Mouse (Mus musculus): ENCODE measurements around the gene Ermap.

The Ermap gene

DNA sequence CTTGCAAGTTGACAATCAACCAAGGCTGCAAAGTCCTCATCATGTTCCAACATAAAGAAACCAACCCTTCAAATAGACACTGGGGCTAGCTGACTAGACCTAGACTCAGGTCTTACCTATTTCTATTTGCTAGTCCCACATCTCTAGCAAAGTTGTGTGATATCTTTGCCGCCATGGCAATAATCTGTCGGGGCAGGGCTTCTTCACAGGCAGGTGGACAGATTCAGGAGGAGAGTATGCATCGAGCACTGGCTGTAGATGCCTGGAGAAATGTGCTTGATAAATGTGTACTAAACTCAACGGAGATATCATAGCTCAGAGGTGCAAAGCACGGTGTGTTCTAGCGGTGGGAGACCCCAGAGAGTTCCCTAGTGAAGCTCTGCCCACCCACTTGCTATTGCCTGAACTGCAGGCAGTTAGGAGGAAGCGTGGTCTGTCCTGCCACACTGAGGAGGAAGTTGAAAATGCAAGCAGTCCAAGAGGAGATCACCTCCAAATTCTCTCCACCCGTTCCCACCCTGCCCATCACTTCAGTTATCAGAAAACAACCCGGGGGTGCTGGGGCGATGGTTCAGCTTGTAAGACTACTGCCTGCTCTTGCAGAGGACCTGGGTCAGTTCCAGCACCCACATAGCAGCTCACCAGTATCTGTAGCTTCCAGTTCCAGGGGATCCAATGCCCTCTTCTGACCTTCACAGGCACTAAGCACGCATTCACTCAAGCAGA lies 1.6 kb downstream of the Ermap start:
- in situ Hi-C loops (cut with MboI, MseI), result no loop called here

DNA sequence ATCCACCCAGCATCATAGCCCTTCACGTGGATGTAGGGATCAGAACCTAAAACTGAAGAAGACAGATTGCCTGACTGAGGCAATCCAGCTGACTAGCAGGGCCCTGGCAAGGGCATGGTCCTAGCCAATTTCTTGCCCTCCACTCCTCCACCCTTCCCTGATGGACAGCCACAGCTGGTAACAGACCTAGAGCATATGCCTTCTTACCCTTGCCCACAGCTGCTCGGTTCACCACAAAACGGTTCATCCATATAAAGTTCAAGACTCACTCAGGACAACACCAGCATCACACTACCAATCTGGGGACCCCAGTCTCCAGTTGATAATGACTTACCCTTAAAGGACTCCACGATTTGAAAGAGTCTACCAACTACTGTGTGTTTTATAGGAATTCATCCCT lies 4.0 kb downstream of the Ermap start:
- in situ Hi-C loops (cut with MboI, MseI), result no loop called here

DNA sequence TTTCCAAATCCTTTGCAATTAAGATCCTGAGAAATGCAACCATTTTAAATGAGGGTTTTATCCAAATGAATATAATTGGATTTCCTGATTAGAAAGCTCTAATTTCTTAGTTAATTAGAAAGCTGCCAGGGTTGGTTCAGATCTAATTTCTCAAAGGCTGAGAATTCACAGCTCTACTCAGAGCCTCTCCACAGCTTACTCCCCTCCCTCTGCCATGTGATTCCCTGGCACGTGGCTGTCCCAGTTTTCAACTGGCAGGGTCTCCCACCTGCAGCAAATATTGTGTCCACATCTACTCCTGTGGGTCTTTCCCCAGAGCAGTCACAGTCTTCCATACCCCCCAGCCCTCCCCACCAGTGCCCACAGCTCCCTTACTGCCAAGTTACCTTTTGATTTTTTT lies 6.3 kb downstream of the Ermap start:
- in situ Hi-C loops (cut with MboI, MseI), result no loop called here

DNA sequence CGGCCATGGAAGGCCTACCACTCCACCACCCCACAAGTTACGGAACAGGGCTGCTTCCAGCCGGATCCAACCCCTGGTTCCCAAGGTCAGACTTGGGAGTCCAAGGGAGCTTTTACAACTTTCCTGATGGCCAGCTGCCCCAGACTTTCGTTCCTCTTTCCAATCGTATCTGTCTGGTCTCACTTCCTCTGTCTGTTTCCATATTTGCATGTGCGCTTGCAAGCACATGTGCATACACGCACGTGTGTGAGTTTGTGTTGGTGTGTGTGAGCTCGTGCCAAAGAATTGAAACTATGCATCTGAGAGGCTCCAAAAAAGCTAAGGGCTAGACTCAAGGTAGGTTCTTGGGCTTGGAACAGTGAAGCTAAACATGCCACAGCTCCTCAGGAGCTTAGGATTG lies 8.4 kb downstream of the Ermap start:
- in situ Hi-C loops (cut with MboI, MseI), result no loop called here

DNA sequence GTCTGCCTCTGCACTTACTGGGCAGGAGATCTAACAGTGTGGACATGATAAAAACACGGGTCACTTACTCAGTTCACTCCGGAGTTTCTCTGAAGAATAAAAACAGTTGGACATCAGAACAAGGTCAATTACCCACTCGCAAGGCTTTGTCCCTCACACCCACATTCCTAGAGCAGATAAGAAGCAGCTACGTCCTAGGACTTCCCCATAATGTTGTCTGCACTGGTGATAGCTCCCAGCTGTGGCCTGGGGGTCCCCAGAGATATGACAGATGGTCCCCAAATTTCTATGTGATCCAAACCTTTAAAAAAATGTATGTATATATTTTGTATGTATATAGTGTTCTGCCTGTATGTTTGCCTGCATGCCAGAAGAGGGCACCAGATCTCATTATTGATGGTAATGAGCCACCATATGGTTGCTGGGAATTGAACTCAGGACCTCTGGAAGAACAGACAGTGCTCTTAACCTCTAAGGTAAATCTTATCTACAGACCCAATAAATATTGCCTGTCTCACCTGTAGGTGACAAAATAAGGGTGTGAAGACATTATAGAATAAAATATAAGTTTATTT lies 9.6 kb downstream of the Ermap start:
- in situ Hi-C loops (cut with MboI, MseI), result no loop called here

DNA sequence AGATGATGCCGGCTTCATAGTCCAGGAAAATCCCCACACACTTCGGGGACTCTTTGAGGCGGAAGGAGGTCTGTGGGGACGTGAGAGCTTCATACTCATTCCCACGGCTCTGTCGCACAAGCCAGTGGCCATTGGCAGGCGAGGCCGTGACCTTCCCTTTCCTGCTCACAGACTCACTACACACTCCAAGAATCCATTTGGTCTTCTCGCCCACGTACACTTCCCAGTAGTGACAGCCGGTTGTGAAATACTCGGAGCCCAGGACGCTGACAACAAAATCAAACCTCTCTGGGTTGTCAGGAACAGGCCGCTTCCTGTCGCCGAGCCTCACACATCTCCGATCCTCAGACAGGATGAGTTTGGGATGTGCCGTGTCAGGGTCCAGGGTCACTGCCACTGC lies 11.5 kb downstream of the Ermap start:
- in situ Hi-C loops (cut with MboI, MseI), result loop anchor here (5.0 kb wide), 1 partner anchor 44 kb away; no protein-coding TSS in a partner anchor

DNA sequence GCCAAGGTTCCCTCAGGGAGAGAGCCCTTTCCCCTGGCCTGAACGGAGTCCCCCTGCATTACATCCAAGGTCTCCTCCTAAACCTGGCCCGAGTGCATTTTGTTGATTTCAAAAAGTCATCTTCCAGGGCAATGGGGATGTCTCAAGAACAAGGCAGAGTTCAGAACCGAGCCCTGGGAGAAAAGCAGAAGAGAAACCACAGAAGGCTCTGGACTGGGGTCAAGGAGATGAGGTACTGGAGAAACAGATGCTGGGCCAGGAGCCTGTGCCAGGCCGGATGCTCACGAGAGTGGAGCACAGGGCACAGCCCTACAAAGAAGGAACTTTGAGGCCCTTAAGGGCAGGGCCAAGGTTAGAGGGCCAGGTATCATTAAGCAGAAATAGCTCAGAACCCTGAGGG lies 12.1 kb downstream of the Ermap start:
- in situ Hi-C loops (cut with MboI, MseI), result loop anchor here (5.0 kb wide), 1 partner anchor 45 kb away; no protein-coding TSS in a partner anchor

DNA sequence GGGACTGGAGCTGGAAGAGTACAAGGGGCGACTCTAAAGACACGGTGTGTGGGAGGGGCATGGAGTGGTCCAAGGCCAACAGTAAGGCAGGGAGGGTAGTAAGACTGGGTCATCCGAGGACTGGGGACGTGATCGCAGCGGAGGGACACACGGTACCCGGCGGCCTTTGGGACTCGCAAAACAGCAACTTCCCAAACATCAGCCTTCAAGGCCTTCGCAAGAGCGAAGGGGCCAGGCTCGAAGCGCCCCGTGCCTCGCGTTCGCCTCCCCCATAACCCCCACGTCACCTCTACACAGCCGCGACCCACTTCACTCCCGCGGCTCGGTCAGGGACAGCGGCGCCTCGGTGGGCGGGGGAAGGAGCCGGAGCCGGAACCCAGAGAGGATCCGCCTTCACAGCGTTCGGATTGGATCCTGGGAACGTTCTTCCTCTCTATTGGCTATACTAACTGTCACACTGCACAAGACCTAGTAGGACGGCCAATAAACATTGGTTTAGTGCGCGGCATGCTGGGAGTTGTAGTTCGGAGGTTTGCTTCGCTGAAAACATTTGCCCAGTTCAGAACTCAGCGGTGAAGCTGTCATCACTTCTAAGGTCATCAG lies 15.9 kb downstream of the Ermap start, which contains the start of gene Zfp691:
Zfp691 (minus strand) TSS at position 345 of the 603 bp plus-strand sequence.
- in situ Hi-C loops (cut with MboI, MseI), result loop anchor here (5.0 kb wide), 1 partner anchor 167 kb away; no protein-coding TSS in a partner anchor

DNA sequence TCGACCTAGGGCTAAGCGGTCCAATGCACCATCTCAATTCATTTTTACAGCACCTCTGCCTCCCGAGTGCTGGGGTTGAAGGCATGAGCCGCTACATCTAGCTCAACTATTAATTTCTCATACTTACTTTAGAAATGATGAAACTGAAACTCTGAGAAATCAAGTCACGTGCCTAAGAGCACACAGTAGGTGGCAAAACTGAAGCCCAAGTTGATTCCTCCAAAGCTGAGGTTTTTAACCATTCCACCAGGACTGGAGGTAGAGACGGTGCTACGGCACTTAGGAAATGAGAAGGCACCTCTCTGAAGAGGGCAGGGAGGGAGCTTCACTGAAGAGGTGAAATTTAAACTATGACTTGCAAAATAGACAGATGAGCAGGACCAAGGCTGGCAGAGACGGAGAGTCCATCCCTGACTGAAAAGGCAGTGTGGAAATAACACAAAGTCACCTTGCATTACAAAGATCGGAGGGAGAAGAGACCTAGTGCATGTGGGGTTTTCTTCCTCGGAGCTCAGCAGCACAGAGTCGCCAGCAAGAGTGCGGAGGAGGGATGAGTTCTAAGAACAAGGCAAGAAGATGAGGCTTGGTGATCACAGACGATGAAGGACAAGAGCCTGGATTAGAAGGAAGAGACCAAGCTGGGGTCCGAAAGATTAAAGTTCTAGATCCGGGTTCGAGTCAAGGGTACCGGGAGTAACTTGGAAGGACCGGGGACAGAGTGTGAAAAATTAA lies 16.7 kb downstream of the Ermap start:
- in situ Hi-C loops (cut with MboI, MseI), result loop anchor here (5.0 kb wide), 1 partner anchor 166 kb away; no protein-coding TSS in a partner anchor

DNA sequence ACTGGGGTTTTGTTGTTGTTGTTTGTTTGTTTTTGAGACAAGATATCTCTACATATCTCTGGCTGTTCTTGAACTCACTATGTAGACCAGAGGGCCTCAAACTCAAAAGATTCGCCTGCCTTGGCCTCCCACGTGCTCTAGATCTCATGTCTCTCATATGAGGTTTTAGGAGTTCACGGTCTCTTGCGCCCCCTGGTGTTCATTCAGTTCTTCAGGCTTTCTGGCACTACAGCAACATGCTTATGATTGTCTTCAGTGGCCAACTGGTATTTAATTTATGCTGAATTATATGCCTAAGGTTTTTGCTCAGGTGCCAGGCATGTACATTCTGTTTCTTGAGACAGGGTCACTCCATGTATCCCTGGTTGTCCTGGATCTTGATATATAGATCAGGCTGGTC lies 22.1 kb downstream of the Ermap start:
- in situ Hi-C loops (cut with MboI, MseI), result loop anchor here (5.0 to 10.0 kb wide), 2 partner anchors 40 to 523 kb away; no protein-coding TSS in a partner anchor

DNA sequence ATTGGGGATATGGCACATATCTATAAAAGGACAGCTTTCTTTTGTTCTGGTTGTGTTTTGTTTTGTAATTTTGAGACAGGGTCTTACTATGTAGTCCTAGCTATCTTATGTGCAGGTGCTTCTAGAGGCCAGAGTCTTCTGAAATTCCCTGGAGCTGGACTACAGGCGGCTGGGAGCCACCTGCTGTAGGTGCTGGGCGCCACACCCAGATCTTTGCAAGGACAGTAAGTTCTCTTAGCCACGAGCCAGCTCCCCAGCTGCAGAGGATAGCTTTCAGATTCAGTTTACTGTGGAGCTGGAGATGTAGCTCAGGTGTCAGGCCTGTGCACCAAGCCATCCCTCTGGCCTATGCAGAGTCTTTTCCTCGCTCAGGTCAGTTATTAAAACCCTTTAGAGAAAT lies 22.7 kb downstream of the Ermap start:
- in situ Hi-C loops (cut with MboI, MseI), result loop anchor here (5.0 to 10.0 kb wide), 2 partner anchors 40 to 522 kb away; no protein-coding TSS in a partner anchor

DNA sequence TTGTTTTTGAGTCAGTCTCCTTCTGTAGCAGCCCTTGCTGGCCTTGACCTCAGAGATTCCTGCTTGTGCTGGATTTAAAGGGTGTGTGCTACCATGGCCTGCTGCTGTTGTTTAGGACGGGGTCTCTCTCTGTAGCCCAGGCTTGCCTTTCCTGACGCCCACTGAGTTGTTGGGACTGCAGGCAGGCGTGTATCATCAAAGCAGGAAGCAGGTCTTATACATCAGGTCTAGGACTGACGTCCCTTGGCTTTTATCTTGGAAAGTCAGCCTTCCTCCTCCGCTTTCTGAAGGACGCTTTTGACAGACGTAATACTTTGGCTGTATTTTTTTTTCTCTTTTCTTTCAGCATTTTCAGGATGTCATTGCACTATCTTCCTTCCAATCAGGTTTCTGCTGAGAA lies 23.9 kb downstream of the Ermap start:
- in situ Hi-C loops (cut with MboI, MseI), result loop anchor here (5.0 to 10.0 kb wide), 2 partner anchors 39 to 521 kb away; no protein-coding TSS in a partner anchor

DNA sequence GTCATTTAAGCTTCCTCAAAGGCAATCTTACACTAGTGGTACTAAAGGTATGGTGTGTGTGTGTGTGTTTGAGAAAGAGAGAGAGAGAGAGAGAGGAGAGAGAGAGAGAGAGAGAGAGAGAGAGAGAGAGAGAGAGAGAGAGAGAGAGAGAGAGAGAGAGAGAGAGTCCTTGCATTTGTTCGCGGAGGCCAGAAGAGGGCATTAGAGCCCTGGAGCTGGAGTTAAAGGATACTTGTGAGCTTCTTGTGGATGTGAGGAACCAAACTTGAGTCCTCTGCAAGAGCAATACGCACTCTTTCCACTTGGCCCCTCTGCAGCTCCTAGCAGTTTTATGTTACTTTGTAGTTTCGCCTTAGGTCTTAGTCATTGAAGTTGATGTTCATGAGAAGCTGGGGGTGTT lies 26.8 kb downstream of the Ermap start:
- in situ Hi-C loops (cut with MboI, MseI), result loop anchor here (10.0 kb wide), 1 partner anchor 518 kb away; no protein-coding TSS in a partner anchor

DNA sequence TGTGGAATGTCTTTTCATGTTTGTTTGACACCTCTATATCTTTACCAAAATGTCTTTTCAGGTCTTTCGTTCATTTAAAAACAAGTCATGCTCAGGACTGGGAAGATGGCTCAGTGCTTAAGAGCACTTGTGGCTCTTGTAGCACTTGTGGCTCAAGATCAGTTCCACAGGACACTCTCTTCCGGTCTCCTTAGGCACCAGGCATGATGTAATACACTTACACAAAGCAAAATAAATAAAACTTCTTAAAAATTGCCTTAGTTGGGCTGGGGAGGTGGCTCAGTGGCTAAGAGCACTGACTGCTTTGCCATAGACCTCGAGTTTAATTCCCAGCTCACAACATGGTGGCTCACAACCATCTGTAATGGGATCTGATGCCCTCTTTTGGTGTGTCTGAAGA lies 28.5 kb downstream of the Ermap start:
- in situ Hi-C loops (cut with MboI, MseI), result loop anchor here (10.0 kb wide), 1 partner anchor 517 kb away; no protein-coding TSS in a partner anchor

DNA sequence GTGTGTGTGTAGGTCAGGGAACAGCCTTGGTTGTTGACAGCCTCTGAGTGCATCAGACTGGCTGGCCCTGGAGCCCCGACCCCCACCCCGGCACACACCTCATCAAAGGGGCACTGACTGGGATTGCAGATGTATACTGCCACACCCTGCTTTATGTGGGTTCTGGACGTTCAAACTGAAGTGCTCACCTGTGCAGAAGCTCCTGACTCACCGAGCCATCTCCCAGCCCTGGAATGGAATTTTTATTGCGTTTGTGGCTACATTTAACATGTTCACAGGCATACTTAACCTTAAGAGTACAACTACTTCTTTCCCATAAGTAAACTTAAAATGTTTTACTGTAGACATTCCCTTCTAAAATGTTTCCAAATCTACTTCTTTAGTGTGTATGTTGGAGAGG lies 31.9 kb downstream of the Ermap start:
- in situ Hi-C loops (cut with MboI, MseI), result no loop called here

DNA sequence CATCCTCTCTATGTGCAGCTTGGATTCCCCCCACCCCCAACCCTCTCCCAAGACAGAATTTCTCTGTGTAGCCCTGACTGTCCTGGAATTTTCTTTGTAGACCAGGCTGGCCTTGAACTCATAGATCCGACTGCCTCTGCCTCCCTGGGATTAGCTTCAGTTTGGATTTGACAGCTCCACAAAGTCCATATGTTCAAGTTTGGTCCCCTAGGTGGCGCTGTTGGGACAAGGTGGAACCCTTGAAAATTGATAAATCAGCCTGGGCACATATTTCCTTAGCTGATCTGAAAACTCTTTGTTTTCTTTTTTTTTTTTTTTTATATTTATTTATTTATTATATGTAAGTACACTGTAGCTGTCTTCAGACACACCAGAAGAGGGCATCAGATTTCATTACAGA lies 32.6 kb downstream of the Ermap start:
- in situ Hi-C loops (cut with MboI, MseI), result no loop called here

DNA sequence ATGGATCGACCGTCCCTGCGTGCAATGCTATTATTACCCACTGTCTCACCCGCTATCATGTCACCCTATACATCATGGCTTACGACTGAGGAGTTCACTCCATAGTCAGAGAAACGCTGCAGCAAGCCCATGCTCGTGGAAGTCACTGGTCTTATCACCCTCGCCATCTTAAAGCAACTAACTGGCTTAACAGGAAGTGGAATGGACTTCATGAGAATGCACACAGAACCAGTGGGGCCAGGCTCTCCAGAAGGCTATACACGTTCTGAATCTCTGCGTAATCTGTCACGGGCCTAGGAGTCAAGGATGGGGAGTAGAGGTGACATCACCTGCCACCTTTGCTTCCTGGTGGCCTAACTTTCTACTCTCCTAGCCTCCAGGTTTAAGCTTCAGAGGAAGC lies 41.1 kb downstream of the Ermap start:
- in situ Hi-C loops (cut with MboI, MseI), result loop anchor here (5.0 kb wide), 1 partner anchor 66 kb away; no protein-coding TSS in a partner anchor

DNA sequence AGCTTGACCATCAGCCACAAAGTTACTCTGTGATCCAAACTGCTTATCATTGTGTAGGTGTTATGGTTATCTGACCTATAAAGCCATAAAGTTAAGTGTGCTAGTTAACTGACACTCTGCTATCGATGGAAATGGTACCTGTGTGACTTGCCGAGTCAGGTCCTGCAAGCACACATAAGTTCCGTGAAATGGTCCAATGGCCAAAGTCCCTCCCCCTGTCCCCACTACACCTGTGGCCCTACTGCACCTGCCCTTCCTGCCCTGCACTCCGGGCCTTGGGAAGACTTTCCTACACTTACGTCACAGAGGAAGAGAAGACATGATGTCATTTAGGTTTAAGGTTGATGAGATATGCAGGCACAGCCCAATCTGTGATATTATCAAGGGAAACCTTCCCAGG lies 42.5 kb downstream of the Ermap start:
- in situ Hi-C loops (cut with MboI, MseI), result loop anchor here (5.0 kb wide), 1 partner anchor 65 kb away; no protein-coding TSS in a partner anchor

DNA sequence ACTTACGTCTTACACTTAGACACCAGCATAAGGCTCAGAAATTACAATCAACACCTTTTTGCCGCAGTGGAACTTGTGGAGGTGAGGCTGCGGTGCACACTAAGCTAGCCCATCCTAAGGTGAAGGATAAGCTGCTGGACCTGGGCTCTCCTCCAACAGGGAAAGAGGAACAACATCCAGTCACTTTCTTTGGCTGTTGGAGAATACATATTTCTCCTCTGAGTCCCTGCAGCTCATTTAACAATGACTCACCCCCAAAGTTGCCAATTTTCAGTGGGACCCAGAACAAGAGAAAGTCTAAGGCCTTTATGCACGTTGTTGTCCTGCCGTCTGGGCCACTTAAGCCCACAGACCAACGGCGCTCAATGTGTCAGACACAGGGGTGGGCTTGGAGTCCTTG lies 43.0 kb downstream of the Ermap start:
- in situ Hi-C loops (cut with MboI, MseI), result loop anchor here (5.0 kb wide), 1 partner anchor 65 kb away; no protein-coding TSS in a partner anchor

DNA sequence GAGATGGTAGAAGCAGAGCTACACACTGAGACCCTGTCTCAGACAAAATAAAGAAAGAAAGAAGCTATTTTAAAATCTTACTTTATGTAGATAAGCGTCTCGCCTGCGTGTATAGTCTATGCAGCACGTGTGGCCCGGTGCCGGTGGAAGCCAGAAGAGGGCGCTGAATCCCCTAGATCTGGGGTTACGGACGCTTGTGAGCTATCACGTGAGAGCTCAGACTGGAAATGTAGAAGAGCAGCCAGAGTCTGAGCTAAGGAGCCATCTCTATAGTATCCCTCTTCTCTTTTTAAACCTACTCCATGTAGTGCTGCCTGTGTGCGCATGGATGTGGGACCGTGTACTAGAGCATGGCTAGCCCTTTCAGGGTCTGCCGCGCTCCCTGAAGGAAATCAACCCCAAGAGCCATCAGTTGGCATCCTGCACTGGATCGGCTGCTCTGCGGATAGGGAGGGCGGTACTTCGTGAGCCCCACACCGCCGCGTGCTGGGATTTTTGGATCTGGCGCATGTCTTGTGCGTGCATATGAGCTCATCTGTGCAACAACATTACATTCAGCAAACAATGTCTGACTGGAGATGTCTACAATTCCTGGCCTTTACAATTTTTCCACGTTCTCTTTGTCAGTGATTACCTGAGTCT lies 47.5 kb downstream of the Ermap start:
- in situ Hi-C loops (cut with MboI, MseI), result no loop called here

DNA sequence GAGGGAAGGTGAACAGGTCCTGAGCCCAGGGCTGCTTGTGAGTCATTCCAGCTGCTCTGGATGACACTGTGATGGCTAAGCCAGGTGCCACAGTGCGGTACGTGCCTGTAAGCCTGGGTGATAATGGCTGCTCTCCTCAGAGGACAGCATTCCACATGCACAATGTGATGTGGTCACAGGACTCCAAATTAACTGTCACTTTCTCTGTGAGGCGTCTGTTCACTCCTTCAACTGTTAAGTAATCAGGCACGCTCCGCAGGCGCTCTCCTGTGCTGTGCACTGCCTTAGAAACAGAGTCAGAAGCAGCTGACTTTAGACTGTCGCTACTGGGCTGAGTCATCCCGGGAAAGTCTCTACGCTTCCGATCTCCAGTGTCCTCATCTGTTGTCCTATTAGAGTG lies 48.6 kb downstream of the Ermap start:
- in situ Hi-C loops (cut with MboI, MseI), result no loop called here
